Mouse (Mus musculus) cortical plate, adult 2 months (tissue): ENCODE data around the gene Bloc1s3.

Experiments used
- CTCF ChIP-seq: fragments of 200-500 bp; IDR thresholded peaks from 2 replicates; pipeline ENCODE4 v1.5.1; 2011; ENCODE audit warnings: mild to moderate bottlenecking, control low read depth, low read length; ENCODE audit not compliant: insufficient read depth; ENCODE audit errors: extremely low read depth
- POLR2A ChIP-seq: fragments of 200-500 bp; IDR thresholded peaks from 2 replicates; pipeline ENCODE4 v1.6.1; 2011; ENCODE audit warnings: mild to moderate bottlenecking, low read length, control low read depth; ENCODE audit not compliant: insufficient read depth; ENCODE audit errors: extremely low read depth

- TF ChIP-seq POLR2A (no peak), CTCF (no peak)
Measured at GRCm38 (mm10) chr7:19546007-19546406, 37.8 kb upstream of the Bloc1s3 start.
